Mouse (Mus musculus): Measurements from ENCODE around the gene Rhpn2.

The Rhpn2 gene

DNA sequence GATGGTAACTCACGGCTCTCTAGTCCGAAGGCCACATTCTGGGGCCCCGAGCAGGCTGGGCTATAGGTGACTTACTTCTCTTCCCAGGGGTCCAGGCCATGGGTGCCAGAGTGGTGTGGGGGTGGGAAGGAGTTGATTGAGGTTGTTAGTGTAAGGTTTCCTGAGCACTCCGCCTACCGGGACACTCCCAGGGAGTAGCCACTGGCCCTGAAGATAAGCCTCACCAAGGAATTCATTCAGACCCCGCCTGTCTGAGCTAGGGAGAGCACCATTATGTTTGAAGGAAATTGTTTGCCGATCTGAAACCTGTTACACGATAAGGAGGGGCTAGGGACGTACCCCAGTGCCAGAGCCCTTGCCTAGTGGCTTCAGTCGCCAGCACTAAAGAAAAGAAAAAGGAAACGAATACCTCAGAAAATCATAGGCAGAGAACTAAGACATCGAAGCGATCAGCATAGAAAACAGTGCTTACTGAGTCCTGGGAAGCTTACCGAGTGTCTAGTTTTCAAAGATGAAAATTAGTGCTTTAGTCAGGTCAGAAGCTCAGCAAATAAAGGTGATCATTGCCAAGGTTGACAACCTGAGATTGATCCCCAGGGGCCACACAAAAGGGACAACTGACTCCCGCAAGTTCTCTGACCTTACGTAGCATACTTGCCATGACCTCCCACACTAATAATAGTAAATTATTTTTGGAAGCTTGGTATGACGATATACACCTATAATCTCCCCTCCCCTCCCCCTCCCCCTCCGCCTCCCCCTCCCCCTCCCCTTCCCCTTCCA lies 14.1 kb downstream of the Rhpn2 start:
- no peak for DNase-seq

DNA sequence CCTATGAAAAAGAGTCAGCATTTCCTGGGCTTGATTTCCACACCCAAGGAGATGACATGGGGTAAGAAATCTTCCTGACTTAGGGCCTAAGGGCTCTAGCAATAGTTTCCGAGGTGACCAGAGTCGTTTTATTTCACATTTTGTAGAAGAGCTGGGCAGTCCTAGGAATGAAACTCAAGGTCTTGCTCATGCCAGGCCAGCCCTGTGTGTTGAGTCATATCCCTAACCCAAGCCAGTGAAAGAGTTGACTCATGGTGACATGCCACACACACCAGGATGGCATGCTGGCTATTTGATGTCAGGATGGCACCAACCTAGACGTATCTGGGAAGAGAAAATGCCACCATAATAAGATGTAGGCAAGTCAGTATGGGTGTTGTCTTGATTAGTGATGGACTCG lies 15.1 kb downstream of the Rhpn2 start:
- no peak for DNase-seq

DNA sequence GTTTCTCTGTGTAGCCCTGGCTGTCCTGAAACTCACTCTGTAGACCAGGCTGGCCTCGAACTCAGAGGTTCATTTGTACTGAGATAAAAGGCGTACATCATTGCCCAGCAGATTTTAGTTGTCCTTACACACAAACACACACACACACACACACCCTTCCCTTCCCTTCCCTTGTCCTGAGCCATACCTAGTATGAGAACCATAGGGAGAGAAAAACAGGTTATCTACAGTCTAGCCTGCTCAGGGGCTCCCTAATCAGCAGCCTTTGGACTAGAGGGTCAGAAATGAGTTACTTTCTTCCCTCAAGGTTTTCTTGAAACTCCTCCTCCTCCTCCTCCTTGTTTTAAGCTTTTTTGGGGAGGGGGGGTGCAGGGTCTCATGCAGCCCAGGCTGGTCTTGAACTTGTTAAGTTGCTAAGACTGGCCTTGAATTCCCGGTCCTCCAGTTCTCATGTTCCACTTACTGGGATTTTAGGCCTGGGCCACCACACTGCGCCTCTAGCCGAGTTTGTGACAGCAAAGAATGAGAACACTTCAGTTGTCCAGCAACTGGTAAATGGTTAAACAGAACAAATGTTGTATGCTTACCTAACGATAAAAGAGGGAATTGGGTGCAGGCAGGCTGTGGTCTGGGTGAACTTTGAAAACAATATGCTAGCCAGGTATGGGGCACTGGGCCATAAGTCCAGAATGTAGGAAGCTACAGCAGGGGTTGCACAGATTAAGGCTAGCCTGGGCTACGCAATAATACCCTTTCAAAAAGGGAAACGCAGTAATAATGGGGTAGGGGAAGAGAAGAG lies 16.1 kb downstream of the Rhpn2 start:
- no peak for DNase-seq

DNA sequence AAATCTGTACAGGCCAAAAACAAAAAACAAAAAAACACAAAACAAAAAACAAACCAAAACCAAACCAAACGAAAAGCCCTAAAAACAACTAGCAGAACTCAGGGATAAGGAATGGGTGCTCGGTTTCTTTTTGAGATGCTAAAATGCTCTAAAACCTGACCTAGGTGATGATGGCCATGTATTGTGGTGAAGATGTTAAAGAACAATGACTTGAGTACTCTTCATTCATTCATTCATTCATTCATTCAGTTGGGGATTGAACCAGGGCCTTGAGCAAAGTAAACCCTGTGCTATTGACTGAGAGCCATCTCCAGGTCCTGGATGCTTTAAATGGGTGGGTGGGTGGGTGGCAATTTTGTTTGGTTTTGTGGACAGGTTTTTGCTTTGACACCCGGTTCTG lies 17.2 kb downstream of the Rhpn2 start:
- DNase-seq: no peak

DNA sequence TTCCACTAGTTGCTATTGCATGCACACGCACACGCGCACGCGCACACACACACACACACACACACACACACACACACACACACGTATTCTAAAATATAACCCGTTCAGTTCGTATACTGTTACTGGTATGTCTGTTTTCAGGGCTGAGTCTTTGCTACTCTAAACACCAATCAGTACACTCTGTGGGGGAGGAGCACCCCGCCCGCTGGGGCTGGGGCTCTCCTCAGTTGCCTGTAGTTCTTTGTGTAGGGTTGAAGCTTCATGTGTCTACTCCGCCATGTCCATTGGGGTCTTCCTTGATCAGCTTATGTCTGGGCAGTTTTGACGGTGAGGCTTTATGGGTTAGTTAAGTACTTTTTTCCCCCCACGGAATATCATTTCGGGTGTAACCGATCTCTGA lies 19.3 kb downstream of the Rhpn2 start:
- no peak for DNase-seq

DNA sequence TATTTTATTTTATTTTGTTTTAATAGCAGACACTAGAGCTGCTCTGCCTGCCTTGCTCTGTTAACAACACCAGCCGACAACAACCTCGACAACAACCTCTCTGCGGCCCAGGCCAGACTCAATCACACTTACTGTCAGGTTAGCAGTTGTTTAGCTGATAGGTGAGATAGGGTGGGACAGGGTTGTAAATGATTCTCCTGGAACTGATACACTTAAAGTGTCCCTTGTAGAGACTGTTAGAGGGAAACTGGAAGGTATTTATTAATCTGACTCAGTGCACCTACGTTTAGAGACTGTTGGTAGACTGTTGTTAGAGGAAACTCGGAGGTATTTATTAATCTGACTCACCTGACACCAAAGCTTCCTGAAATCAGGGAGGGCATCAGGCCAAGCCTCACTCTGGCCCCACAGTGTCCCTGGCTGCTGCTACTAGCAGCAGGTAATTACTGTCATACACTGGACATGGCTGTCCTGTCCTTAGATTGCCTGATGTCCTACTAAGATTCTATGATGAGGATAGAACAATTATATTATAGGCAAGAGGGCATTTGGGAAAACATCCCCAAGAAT lies 21.4 kb downstream of the Rhpn2 start:
- DNase-seq: no peak

DNA sequence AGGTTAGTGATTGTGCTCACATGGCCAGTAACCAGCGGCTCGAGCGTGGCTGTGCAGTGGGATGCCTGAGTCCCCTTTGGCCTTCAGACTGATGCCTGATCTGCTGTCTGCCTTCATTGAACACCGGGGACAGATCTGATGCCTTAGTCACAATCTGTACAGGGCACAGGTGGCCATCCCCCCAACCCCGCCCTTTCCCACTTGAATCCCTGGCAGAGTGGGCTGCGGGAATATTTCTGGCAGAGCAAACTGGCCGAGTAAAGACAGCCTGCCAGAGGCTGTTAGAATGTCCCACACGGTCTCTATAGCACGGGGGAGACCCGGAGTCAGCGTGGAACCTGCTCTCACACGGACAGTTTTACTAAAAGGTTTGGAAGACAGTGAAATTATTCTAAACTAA lies 23.7 kb downstream of the Rhpn2 start:
- DNase-seq: peak in 1 of 2 experiments; percentile 12

DNA sequence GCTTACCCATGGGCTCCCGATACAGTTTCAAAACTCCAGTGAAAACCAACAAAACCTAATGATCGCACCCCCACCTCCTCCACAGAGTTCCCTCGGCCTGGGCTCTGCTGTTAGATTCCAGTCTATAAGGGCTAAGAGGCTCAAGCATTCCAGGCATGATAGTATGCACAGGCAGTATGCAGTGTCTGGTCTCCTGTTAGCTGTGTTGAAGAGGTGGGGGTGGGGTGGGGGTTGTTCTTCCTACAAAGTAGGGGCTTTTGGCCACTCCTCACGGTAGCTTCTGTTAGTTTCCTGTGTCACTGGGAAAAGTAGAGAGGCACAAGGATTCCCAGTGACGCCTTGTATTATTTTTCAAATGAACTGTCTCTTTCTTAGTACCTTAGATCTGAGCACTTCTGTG lies 28.3 kb downstream of the Rhpn2 start:
- no peak for DNase-seq

DNA sequence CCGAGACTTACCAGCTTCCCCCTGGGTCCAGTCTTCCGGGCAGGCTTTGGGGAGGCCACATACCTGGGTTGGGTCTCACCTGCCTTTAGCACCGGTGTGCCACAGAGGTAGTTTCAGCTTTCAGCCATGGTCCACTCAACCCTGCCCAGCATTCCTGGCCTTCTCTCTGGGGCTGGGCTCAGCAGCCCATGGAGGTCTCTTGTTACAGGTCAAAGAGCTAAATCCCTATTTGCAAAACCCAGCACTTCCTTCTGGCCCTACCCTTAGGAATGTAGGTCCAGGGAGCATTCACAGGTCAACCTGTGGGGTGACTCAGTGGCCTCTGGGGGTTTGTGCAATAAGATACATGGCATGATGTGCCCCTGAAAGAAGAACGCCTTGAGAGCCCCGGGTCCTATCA lies 28.9 kb downstream of the Rhpn2 start:
- no peak for DNase-seq

DNA sequence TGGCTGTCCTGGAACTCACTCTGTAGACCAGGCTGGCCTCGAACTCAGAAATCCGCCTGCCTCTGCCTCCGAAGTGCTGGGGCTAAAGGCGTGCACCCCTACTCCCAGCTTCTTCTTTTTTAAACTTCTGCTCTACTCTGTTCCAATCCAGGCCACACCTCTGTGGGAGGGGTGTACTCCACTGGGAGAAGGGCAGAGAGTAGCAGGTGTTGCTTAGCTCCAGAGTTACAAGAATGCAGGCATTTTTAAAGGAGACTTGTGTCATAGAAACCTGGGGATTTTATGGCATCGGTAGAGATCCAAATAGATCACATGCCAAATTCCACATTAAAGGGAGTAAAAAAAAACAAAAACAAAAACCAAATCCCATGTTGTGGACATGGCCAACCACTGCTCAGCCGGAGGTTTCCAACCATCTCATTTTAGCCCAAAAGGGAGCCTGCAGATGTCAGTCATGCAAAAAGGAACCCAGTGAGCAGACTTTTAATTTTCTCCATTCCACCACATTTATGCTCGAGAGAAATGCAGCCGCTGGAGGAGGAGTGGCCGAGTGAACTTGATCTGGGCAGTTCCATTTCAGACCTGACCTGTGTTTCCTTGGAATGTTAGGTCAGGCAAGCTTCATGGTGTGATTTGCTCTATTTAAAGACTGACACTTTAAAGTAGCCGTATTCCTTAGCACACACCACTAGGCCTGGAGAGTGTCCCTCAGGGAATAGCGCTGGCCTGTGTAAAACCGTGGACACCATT lies 31.4 kb downstream of the Rhpn2 start:
- DNase-seq: no peak

DNA sequence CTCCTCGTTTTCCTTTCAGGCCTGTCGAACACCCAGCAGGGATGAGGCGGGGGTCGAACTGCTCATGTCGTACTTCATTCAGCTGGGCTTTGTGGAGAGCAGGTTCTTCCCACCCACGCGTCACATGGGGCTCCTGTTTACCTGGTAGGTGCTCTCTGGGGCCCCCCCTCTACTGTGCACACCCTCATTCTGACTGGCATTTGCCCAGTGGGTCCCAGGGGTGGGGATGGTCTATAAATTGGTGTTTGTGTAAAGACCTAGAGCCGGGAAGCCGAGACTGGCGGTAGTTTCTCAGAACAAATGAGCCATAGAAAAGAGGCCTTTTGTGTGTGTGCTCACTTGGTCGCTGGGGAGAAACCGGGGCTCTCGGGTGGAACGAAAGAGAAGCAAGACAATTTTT lies 37.1 kb downstream of the Rhpn2 start:
- no peak for DNase-seq

DNA sequence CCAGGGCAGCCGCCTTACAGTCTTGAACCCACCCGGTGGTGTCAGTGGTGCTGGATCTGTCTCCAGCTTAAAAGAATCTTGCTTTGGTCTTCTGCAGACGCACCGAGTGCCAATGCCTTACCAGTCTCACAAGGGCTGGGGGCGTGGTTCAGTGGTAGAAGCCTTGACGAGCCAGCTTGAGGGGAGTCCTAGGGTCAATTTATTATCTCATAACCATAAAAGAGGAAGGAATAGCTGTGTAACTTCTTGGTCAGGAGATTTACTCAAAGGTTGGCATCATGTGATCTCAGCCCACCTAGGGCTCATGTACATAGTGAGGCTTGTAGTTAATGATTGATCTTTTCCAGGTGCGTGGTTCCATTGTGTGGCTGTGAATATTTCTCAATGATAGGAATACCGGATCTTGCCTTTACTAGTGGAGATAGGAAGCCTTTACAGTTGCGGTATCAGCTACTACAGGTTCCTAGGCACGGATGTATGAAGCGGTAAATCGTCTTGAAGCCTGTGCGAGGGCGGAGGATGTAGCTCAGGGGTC lies 38.6 kb downstream of the Rhpn2 start:
- DNase-seq: no peak

DNA sequence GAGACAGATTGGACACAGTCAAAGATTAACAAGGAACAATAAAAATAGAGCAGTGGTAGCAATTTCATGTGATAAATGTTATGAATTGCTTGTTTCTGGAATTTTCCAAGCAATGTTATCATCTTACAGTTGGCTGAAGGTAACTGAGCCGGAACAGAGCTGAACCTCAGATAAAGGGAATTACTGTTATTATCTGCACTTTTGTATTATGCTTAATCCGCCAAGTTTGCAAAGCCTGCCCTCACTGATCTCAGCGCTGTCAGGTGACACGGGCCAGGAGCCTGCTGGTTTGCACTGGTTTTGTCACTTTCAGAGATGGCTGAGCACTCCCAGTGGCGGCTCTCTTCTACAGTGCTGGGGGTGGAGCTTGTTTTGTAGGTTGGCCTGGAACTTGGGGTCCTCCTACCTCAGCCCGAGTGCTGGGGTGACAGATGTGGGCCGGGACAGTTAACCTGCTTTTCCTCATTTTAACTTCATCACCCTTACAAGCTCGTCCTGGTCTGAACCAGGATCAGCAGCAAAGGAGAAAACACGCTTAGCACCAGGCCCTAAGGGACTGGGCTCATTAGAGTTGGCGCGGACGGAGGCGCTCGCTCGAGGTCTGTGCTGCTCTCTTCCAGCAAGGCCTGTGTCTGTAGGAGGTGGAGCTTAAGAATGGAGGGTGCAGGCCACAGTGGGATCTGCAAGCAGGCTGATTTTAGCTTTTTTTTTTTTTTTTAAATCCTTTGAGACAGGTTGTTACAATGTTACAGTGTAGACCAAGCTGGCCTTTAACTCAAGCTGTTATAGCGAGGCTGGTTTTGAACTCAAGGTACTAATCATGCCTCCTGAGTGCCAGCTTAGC lies 39.4 kb downstream of the Rhpn2 start:
- DNase-seq: no peak

DNA sequence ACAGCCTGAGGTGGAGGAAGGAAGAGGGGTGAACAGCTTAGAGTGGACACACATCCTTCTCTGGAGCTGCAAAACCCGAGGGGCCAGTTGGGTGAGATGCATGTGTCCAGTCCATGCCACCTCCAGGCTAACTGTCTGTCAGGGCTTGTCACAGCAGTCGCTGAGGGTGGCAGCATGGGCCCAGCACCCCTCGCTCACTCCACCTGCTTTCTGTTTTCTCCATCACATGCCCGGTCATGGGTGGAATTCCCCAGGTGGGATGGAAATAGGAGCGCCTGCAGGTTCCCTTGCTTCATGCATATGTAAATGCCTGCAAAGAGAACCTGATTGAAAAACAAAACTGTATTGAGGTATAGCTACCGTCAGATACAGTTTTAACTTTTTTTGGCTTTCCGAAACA lies 40.3 kb downstream of the Rhpn2 start:
- no peak for DNase-seq

DNA sequence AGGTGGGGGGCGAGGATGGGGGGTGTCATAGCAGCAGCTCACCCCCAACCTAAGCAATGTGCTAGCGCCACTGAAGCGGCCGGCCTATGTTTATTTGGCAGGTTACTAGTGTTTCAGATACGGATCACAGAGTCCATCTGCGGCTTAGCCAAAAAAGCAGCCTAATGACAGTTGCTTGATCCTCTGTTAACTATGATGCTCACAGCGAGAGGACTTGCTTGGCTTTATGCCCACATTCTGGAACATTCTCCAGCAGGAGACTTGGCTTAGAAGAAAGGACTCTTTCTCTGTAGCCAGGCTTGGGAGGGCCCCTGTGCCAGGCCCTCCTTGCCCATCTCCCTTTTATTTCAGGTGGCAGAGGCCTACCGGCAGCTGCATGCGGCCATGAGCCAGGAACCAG lies 42.7 kb downstream of the Rhpn2 start:
- peak; percentile 54 to 59 for DNase-seq

DNA sequence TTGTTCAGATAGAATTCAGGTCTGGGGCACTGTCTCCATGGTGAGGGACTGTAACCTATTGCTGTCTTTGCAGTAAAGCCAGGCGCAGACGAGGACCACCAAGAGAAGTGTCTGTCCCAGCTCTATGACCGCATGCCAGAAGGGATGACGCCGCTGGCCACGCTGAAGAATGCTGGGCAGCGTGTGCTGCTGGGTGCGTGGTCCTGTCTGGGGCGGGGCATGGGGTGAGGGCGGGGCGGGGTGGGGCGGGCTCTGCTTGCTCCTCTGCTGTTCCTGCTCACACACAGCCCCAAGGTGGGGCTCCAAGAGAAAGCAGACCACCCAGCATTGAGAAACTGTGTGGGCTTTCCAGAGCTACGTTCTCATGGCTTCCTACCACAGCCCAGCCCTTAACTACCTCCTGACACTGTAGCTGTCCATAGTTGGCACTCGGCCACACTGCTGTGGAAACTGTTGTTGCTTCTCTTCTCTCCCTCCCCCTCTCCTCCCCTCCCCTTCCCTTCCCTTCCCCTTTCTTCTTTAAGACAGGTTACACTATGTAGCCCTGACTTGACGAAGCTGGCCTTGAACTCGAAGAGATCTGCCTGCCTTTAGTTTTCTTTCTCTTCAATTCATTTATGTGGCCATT lies 45.6 kb downstream of the Rhpn2 start:
- no peak for DNase-seq

DNA sequence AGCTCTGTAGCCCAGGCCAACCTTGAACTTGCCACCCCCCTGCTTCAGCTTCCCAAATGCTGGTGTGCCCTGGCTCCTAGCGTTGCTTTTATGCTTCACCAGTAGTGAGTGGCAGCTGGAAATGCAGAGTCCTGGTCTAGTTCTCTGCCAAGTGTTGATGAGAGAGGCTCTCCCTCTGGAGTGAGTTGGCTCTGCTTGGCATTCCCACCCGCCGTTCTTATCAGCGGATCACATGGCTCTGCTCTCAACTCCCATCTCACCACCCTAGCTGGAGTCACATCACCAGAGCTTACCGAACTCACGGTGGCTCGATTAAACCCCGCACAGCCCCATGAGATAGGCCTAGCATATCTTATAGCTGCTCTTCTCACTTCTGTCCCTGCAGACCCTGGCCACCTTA lies 46.4 kb downstream of the Rhpn2 start:
- no peak for DNase-seq

DNA sequence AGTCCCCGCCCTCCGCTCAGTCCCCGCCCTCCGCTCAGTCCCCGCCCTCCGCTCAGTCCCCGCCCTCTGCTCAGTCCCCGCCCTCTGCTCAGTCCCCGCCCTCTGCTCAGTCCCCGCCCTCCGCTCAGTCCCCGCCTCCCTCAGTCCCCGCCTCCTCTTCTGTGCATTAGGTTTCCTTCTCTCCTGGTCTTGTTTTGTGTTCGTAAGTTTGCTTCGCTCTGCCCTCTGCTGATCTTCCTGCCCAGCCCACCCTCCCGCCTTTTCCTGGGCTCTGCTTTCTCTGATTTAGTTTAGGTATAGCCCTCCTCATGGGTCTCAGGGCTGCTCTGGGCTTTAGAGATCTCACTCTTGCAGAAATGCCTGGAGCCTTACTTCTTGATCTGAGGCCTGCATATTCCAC lies 47.9 kb downstream of the Rhpn2 start:
- DNase-seq: no peak

DNA sequence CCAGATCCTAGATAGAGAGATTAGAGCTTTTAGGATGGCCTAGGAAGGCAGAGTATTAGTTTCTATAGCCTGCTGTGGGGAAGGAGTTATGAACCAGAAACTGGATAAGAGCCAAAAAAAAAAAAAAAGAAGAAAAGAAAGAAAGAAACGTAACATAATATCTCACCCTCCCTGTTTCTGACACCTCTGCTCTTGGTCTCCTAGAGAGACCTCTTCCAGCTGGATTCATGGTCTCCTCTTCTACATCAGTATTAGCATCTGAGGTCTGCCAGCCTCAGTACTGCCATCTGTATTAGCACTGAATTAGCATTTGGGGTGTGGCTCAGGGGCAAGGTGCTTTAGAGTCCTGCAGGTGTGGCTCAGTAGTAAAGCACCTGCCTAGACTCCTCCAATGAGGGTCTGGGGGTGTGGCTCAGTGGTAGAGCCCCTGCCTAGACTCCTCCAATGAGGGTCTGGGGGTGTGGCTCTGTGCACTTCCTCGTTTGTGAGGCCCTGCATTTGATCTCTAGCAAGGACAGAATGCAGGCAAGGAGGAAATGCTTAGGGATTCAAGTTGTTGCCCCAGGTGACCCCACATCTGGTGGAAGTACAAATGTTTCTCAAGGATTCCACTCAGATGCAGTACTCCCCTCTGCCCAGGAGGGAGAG lies 48.9 kb downstream of the Rhpn2 start:
- no peak for DNase-seq

DNA sequence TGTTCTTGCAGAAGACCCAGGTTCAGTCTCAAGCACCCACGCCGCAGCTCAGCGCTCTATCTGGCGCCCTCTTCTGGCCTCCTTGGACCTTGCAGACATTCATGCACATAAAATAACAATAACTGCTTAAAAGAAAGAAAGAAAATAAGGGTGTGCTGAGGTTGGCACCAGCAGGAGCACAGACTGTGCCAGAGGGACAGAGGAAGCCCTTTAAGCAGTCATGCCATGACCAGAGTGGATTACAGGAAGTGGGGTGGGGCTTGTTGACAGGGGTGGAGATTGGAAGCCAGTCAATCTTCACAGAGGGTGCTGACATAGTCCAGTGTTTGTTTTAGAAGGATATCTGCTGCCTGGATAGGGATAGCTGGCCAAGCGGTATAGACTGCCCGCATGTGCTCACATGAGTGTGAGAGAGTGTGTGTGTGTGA lies 52.6 kb downstream of the Rhpn2 start:
- no peak for DNase-seq

DNA sequence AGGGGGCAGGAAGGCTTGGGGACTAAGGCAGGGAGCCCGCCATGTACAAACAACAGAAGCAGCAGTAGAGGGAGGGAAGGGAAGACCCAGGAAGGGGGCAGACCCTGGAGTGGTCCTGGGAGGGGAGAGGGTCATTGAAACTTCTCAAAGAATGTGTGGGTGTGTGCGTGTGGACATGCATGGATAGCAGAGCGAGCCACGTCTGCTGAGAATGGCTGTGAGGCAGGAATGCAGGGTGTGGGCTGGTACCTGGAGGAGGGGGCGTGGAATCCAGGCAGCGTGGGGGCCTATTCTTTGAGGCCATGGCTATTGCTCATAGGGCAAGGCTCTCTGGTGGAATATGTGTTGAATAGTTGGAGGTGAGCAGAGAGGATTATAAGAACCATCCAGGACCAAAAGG lies 54.7 kb downstream of the Rhpn2 start:
- no peak for DNase-seq
